Mouse (Mus musculus) small intestine, adult 2 months (tissue): ENCODE measurements around the gene Ccl3. TPM values are rescaled to one million over a fixed set of nuclear protein-coding genes. Genes with fewer than 3 reads are reported as not detected.
A peak's percentile ranks its signal among the peaks of the same experiment; 100 is the strongest.

Experiments used
- H3K27ac ChIP-seq: fragments of 200-500 bp; 2 replicates; pipeline ENCODE4 v1.5.1; 2012; ENCODE audit warnings: low read depth, low read length, control low read depth, inconsistent platforms; ENCODE audit not compliant: insufficient read depth
- H3K27me3 ChIP-seq: fragments of 200-500 bp; 2 replicates; pipeline ENCODE4 v1.6.1; 2012; ENCODE audit warnings: mild to moderate bottlenecking, moderate library complexity, low read length, inconsistent platforms; ENCODE audit not compliant: control insufficient read depth, insufficient read depth
- H3K36me3 ChIP-seq: fragments of 200-500 bp; 2 replicates; pipeline ENCODE4 v1.6.1; 2012; ENCODE audit warnings: mild to moderate bottlenecking, low read length, control low read depth, inconsistent platforms; ENCODE audit not compliant: control insufficient read depth, insufficient read depth
- H3K4me1 ChIP-seq: fragments of 200-500 bp; 2 replicates; pipeline ENCODE4 v1.6.1; 2012; ENCODE audit warnings: low read length, inconsistent platforms, mixed read lengths; ENCODE audit not compliant: control insufficient read depth, insufficient read depth, insufficient read length
- H3K4me3 ChIP-seq: fragments of 200-500 bp; 2 replicates; pipeline ENCODE4 v1.5.1; 2012; ENCODE audit warnings: low read depth, mild to moderate bottlenecking, control low read depth, inconsistent platforms, low read length, moderate library complexity
- CTCF ChIP-seq: fragments of 200-500 bp; IDR thresholded peaks from 2 replicates; pipeline ENCODE4 v1.5.1; 2012; ENCODE audit warnings: low read depth, mild to moderate bottlenecking, control low read depth, inconsistent platforms, low read length, moderate library complexity, mixed read lengths; ENCODE audit not compliant: insufficient replicate concordance, insufficient read length; ENCODE audit errors: extremely low read depth
- POLR2A ChIP-seq: fragments of 200-500 bp; IDR thresholded peaks from 2 replicates; pipeline ENCODE4 v1.6.1; 2012; ENCODE audit warnings: low read depth, mild to moderate bottlenecking, control low read depth, inconsistent platforms, low read length, moderate library complexity
- WGBS: fragments of 180-500 bp; shearing (Covaris S2); methylation state at CpG from one replicate; pipeline ENCODE4 v1.1.7; 2018; 5-methylcytosine and 5-hydroxymethylcytosine counted together
- polyA plus RNA-seq: library from polyadenylated mRNA; depleted of rRNA; stranded (reverse); fragments of >200 nt; gene quantifications from 2 replicates; pipeline ENCODE4 v1.2.3, GENCODE M21; 2012

The Ccl3 gene
- polyA plus RNA-seq, 1 experiment: 3.6 TPM

- no peaks in the 10 kb centered on the region for H3K36me3 ChIP-seq
- H3K27ac ChIP-seq: no peak overlapping the region
- no peaks in the 10 kb centered on the region for H3K4me1 ChIP-seq
- TF ChIP-seq POLR2A (no peak), CTCF (no peak)
- H3K27me3 ChIP-seq: no peaks in the 10 kb centered on the region
- no peak overlapping the region for H3K4me3 ChIP-seq
- 68% methylated on average over 6 of the region's 6 CpGs for WGBS
Measured at GRCm38 (mm10) chr11:83658797-83659196, 9.6 kb upstream of the Ccl3 start.

GRCm38 (mm10) chr11:83657508-83657907 is 8.4 kb upstream of the Ccl3 start:
- no peaks in the 10 kb centered on the region for H3K4me1 ChIP-seq
- H3K27ac ChIP-seq: no peak overlapping the region
- WGBS: 84% methylated on average over 3 of the region's 3 CpGs
- H3K4me3 ChIP-seq: no peak overlapping the region
- no peaks in the 10 kb centered on the region for H3K27me3 ChIP-seq
- no peaks in the 10 kb centered on the region for H3K36me3 ChIP-seq
- no peak for TF ChIP-seq POLR2A
- no peak for TF ChIP-seq CTCF

- H3K27me3 ChIP-seq: no peaks in the 10 kb centered on the region
- no peak overlapping the region for H3K27ac ChIP-seq
- no peak overlapping the region for H3K4me3 ChIP-seq
- 88% methylated on average over 8 of the region's 8 CpGs for WGBS
- TF ChIP-seq POLR2A (no peak), CTCF (no peak)
- H3K36me3 ChIP-seq: no peaks in the 10 kb centered on the region
- H3K4me1 ChIP-seq: no peaks in the 10 kb centered on the region
Measured at GRCm38 (mm10) chr11:83654606-83655005, 5.5 kb upstream of the Ccl3 start.

GRCm38 (mm10) chr11:83646356-83647149 is 2.6 kb downstream of the Ccl3 start:
- H3K4me3 ChIP-seq: no peak overlapping the region
- 97% methylated on average over 6 of the region's 6 CpGs for WGBS
- peaks cover 3% of the 10 kb centered on the region; the same call in 1 of the 2 replicates for H3K4me1 ChIP-seq
- no peak overlapping the region for H3K27ac ChIP-seq
- H3K27me3 ChIP-seq: no peaks in the 10 kb centered on the region
- TF ChIP-seq POLR2A: no peak
- no peaks in the 10 kb centered on the region for H3K36me3 ChIP-seq

GRCm38 (mm10) chr11:83645521-83645920 is 3.6 kb downstream of the Ccl3 start, which contains the start of gene Rpl9-ps1:
Gene Rpl9-ps1 (minus strand): TSS chr11:83645621.
- Histone ChIP-seq H3K36me3 (no peaks in the 10 kb centered on the region), H3K4me1 (peaks cover 5% of the 10 kb centered on the region; the same call in 1 of the 2 replicates), H3K4me3 (no peak within 1 kb of the TSS), H3K27me3 (no peaks in the 10 kb centered on the region), H3K27ac (no peak within 1 kb of the TSS)
- 86% methylated on average over 1 of the region's 1 CpGs for WGBS
- TF ChIP-seq CTCF (no peak), POLR2A (no peak)

- H3K36me3 ChIP-seq: no peaks in the 10 kb centered on the region
- no peaks in the 10 kb centered on the region for H3K27me3 ChIP-seq
- WGBS: 24% methylated on average over 2 of the region's 2 CpGs
- TF ChIP-seq POLR2A (no peak), CTCF (no peak)
- H3K27ac ChIP-seq: no peak overlapping the region
- H3K4me3 ChIP-seq: no peak overlapping the region
- peaks cover 11% of the 10 kb centered on the region; the same call in 1 of the 2 replicates for H3K4me1 ChIP-seq
Measured at GRCm38 (mm10) chr11:83641216-83641615, 7.9 kb downstream of the Ccl3 start.

- H3K27ac ChIP-seq: peak overlapping the region; percentile 77
- peaks cover 11% of the 10 kb centered on the region; the same call in 1 of the 2 replicates for H3K4me1 ChIP-seq
- H3K4me3 ChIP-seq: no peak overlapping the region
- 69% methylated on average over 5 of the region's 5 CpGs for WGBS
- no peaks in the 10 kb centered on the region for H3K27me3 ChIP-seq
- no peak for TF ChIP-seq CTCF
- no peak for TF ChIP-seq POLR2A
- no peaks in the 10 kb centered on the region for H3K36me3 ChIP-seq
Measured at GRCm38 (mm10) chr11:83640141-83640540, 9.0 kb downstream of the Ccl3 start.

- no peak for TF ChIP-seq POLR2A
- no peak for TF ChIP-seq CTCF
- peaks cover 11% of the 10 kb centered on the region; the same call in 1 of the 2 replicates for H3K4me1 ChIP-seq
- 86% methylated on average over 3 of the region's 3 CpGs for WGBS
- H3K4me3 ChIP-seq: no peak overlapping the region
- no peaks in the 10 kb centered on the region for H3K27me3 ChIP-seq
- peak overlapping the region; percentile 77 for H3K27ac ChIP-seq
- H3K36me3 ChIP-seq: no peaks in the 10 kb centered on the region
Measured at GRCm38 (mm10) chr11:83639533-83639932, 9.6 kb downstream of the Ccl3 start.
